Mouse (Mus musculus) liver, embryonic 14.5 days (tissue): ENCODE data around the gene Sh3pxd2a.

Source experiments
- CTCF ChIP-seq: IDR thresholded peaks from 2 replicates; pipeline ENCODE4 v1.5.1; 2016; ENCODE audit warnings: antibody characterized with exemption, low read depth, control low read depth
- EP300 ChIP-seq: IDR thresholded peaks from 2 replicates; pipeline ENCODE4 v1.6.1; 2016; ENCODE audit warnings: antibody characterized with exemption, low read depth

DNA sequence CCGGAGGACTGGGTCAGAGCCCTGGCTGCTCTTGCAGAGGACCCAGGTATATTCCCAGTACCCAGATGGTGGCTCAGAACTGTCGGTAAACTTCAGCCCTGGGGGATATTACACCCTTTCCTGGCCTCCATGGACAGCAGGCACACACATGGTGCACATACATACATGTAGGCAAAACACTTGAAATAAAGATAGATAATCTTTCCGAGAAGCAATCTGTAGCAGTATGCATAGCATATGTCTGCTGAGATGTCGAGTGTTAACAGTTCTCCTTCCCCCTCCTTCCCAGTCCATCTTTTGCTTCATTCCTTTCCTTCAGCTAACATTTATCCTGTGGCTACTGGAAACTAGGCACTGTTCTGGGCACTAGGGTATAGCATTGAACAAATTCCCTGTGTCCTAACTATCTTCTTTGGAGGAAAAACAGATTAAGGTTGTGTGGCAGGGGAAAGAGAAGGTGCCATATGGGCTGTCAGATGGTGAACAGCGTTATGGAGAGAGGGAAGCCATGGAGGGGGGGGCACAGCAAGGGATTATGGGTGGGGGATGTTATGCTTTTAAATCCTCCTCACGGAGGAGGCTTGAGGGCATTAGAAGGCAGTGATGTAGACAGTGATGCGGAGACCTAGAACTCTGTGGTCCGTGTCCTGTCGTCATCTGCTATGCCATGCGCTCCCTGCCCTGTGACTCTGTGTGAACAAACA, 252.4 kb downstream of the Sh3pxd2a start:
- TF ChIP-seq CTCF (no peak), EP300 (no peak)
